Mouse (Mus musculus) small intestine, adult 2 months (tissue): Measurements from ENCODE around the gene Olfr132.

ENCODE experiments used
- CTCF ChIP-seq: fragments of 200-500 bp; IDR thresholded peaks from 2 replicates; pipeline ENCODE4 v1.5.1; 2012; ENCODE audit warnings: low read depth, mild to moderate bottlenecking, control low read depth, inconsistent platforms, low read length, moderate library complexity, mixed read lengths; ENCODE audit not compliant: insufficient replicate concordance, insufficient read length; ENCODE audit errors: extremely low read depth
- POLR2A ChIP-seq: fragments of 200-500 bp; IDR thresholded peaks from 2 replicates; pipeline ENCODE4 v1.6.1; 2012; ENCODE audit warnings: low read depth, mild to moderate bottlenecking, control low read depth, inconsistent platforms, low read length, moderate library complexity

DNA sequence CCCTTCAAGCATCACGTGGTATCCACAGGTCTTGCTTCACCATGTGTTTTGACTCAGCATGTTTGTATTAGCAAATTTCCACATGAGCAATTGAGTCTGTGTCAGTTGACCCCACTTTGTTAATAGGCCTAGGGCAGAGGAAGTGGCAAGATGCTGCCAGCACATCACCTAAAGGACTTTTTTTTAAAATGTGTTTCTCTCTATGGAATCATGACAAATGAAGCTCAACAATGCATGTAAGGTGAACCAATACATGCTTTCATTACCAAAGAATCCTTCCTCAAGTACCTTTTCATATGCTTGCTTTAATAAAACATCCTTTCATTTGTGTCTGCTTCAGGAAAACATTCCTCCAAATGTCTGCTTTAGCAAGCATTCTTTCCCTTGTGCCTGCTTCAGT is at the start of gene Olfr132:
- no peak for TF ChIP-seq CTCF
- TF ChIP-seq POLR2A: no peak
